Mouse (Mus musculus) ES-CJ7 (cell line): ENCODE results near the gene Ptov1.
"Not testable (repeated sequence)": the region's sequence is repeated elsewhere in the genome, so short reads cannot be mapped to it uniquely, and the experiment has no call there.

Experiments
- DNase-seq: peaks from one replicate; pipeline ENCODE4 v3.0.0; 2011; ENCODE audit warnings: low read depth, low spot score

Gene Ptov1

DNA sequence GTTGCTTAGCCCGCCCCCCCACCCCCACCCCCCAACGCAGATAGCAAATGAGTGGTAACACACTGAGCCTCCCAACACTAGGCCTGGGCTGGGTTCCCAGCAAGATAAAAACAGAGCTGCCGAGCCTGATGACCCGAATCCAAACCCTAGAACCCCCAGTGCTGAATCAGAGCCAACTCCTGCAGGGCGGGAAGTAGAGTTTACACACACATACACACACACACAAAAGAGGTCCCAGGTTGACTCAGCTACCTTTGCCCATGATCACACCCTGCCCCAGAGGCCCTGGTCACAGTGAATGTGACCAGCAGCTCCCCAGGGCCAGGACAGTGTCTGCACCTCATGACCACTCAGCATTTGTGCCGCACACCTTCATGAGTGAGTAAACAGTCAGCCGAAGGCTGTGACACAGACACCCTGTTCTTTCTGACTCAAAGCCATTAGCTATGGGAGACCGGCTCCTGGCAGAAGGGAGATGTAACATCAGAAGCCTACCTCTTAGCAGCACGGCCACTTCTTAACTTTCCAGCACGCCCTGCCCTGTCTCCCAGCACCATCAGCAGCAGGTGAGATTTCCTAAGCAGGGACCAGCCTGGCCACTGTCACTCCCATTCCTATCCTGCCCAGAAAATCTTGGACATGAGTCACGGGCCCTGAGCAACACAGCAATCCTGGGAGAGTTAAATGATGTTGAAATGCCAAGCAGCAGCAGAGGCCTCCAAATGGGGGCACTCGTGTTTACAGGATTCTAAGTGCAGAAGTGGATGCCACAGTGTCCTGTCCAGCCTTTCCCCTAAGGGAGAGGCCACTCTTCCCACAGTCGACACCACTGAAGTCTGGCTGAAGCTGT, 18.9 kb upstream of the Ptov1 start:
- no peak for DNase-seq

DNA sequence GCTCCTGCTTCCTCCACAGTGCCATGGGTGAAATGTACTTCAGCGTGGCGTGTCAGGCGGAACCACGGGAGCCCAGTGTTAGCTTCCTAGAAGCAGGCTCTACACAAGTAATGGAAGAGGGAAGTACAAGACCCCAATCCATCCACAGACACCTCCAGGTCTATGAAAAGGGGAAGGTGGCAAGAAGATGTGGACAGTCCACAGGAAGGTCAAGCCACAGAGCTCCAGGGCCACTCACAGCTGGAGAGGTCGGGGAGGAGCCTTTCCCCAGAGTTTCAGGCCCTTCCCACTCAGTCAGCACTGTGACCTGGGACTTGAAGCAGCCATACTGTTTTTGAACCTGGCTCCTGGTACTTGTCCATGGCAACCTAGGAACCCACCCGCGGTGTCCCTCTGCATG, 17.4 kb upstream of the Ptov1 start:
- no peak for DNase-seq

DNA sequence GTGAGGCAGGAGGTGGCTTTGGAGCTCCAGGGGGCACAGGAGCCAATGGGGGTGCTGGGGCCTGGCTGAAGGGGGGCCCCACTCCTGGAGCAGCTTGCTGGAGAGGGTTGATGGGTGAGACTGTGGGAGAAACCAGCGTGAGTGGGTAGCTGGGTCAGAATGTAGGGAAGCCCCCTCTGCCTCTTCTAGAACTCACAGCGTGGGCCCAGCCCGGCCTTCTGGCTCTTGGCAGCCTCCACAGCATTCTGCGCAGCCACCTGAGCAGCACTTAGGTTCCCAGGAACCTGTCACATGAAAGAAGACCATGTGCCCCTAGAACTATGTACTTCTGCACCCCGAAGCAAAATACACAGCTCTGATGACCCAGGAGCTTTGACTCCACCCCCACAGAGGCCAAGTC, 15.0 kb upstream of the Ptov1 start:
- no peak for DNase-seq

DNA sequence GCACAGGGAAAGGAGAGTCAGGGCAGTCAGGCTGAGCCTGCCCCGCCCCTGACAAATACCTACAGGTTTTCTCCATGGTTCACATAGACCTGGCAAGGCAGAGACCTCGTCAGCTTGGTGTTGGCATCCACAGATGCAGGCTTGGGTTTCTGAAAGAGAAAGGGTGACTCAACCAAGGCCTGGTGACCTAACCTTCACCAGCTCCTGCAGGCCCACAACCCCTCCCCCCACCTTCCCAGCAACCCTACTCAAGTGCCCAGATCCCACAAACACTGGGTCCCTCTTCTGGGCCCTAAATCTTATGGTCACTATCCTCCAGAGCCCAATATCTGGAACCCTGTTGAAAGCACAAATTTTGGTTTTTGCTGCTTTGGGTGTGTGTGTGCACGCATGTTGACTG, 13.4 kb upstream of the Ptov1 start:
- no peak for DNase-seq

DNA sequence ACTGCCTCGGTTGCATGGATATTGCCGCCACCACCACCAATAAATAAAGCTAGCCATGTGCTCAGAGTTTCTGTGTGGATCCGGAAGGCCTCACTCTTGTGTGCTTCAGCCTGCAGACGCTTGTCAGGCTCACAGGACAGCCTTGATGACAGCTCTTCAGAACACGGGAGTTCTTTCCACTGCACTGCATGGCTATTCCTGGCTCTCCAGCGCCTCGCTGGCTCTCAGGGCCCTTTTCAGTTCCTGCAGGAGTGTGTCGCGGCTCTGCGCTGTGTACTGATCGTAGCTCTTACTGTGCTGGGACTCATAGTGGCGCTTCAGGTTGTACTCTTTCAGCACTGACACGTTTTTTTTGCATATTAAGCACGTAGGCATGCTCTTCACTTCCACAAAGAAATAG, 8.2 kb upstream of the Ptov1 start:
- DNase-seq: no peak

DNA sequence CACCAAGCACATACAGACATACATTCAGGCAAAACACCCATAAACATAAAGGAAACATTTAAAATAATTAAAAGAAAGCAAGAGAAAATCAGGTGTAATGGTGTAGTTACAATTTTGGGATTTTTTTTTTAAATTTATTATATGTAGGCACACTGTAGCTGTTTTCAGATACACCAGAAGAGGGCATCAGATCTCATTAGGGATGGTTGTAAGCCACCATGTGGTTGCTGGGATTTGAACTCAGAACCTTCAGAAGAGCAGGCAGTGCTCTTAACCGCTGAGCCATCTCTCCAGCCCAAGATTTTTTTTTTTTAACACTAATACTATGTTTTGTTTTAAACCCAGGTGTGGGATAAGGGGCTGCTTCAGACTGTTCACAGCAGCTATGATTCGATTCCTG, 2.2 kb upstream of the Ptov1 start:
- not testable (repeated sequence) for DNase-seq

DNA sequence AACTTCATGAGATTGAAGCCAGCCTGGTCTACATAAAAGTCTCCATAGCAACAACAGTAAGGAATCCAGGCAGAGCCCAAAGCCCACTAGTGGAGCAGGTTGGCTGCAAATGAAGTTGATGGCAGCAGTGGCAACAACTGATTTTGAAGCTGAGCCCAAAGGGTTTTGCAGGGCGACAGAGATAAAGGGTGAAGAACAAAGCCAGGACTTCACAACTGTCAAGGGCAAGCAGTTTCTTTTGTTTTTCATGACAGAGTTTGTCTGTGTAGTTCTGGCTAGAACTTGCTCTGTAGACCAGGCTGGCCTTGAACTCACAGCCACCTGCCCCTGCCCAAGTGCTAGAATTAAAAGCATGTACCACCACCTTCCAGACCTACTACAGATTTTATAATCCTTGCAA, 1.6 kb upstream of the Ptov1 start:
- DNase-seq: peak; percentile 71

DNA sequence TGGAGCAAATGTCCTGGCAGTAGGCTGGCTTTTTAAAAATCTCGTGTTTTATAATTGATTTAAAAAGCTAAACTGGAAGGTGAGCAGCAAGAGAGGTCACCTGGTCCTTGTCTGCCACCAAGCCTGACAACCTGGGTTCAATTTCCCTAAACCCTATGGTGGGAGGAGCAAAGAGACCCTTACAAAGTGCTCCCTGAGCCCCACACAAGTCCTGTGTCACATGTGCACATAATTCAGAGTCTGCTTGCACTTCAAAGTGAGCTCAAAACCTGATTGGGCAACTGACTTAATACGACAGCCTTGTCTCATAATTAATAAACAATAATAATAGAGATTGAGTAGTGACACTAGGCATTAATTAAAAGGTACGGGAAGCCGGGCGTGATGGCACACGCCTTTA, 1.0 kb upstream of the Ptov1 start:
- DNase-seq: no peak

DNA sequence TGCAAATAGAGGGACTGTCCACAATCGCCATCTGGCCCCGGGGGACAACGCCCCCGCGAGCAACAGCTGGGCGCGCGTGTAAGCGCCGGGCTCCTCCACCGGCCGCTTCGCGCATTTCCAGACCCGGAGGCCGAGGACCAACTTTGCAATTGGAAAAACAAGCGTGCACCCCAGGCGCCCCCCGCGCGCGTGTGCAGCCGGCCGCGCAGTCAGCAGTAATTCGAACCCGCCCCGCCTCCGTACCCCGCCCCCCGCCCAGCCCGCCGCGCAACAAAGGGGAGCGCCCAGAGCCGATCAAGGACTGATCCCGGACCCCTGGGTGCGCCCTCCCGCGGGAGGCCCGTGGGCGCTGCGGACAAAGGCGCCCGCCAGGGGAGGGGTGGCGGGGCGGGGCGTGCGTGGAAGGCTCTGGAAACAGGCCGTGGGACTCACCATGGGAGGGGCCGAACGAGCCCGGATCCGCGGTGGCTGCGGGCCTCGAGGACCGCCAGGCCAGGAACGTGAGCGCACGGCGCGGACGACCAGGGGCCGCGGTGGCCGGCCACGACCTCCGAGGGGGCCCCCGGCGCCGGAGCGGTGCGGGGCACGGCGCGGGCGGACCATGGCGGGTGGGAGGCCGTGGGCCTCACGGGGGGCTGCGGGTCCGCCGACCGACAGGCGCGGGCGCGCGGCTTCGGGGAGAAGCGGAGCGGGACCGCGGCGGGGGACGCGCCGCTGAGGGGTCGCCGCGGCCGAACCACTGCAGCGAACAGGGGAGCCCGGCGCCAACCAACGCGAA, 480 bp downstream of the Ptov1 start:
- DNase-seq: peak; percentile 41

DNA sequence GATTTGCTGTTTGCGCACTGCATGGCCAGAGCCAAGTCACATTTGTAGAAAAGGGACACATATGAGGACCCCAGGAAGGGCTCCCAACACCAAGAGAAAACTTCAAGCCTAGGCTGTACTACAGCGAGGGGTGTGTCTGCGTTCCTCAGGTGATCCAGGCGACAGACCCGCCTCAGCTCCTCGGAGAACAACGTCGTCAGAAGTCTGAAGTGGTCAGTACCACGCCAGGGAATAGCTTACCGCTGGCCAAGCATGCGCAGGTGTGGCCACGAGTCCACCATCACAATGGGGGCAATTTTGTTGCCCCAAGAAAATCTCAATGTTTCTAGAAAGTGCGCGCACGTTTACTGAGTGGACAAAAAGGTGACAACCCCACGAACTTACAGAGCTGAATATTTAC, 1.1 kb downstream of the Ptov1 start:
- DNase-seq: no peak

DNA sequence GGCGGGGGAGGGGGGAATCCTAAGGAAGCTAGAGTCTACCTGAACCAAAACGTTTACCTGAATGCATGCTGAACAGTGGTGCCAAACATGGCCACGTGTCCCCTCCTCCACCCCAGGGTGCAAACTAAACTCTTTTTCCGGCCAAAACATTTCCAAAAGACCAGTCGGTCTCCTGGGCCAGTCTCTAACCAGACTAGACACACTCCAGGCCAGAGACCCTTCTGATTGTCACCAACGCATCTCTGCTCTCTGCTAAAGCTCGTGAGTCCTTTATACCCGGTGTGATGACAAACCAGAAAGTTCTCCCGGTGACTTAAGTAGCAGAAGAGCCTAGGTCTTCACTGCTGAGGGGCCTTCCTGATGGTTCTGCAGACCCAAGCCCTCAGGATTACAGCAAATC, 1.8 kb downstream of the Ptov1 start:
- no peak for DNase-seq

DNA sequence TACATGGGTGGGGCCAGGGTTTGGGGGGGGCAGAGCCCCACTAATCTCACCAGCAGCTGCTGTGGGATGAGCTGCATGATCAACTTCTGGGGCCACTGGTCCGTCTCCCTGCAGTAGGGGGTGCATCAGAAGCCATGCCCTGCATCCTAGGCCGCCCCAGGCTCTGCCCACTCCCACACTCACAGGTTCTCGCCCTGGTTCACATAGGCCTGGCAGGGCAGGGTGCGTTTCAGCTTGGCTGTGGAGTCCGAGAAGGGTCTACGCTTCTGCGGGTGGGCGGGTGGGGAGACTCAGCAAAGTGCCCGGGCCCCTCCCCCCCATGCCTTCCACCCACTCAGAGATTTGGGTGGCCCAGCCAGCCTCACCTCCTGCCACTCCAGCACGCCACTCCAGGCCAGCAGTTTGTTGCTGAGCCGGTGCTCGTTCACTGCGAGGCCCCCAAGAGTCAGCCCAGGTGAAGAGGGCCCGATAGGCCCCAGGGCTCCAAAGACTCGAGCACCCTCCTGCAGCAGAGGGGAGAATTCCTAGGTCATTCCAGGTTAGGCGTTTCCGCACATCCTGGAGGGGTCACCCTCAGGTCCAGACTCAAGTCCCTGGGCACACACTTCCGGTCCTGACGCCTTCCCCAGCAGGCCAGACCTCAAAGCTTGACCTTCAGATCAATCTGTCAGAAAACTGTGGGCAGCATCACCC, 2.4 kb downstream of the Ptov1 start:
- DNase-seq: no peak

DNA sequence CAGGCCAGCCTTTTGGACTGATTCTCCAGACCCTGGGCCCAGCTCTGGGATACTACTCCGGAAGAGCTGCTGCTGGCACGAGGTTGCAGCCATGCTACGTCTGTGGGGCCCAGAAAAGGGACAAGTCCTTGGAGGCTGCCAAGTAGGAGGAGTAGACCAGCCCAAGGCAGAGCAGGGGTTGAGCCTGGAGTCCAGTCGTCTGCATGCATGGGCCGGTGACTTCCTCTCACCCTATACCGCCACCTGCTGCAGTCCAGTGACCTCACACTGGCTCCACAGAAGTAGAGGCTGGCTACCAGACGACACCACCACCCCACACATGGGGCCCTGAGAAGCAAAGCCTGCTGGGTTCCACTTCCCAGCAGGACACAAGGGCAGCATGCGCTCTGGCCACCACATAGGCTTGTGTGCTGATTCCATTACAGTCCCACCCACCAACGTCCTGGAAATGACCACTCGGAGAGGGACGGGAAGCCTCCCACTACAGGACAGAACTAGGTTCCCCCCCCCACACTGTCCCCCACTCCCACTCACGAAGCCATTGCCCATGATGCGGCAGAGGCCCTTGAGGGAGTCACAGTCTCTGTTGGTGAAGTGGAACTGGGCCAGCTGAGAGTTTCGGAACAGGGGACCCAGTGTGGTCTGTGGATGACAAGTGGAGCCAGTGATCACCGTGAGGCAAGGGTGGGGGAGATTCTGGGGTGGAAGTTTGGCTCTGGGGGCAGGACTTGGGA, 3.1 kb downstream of the Ptov1 start:
- no peak for DNase-seq

DNA sequence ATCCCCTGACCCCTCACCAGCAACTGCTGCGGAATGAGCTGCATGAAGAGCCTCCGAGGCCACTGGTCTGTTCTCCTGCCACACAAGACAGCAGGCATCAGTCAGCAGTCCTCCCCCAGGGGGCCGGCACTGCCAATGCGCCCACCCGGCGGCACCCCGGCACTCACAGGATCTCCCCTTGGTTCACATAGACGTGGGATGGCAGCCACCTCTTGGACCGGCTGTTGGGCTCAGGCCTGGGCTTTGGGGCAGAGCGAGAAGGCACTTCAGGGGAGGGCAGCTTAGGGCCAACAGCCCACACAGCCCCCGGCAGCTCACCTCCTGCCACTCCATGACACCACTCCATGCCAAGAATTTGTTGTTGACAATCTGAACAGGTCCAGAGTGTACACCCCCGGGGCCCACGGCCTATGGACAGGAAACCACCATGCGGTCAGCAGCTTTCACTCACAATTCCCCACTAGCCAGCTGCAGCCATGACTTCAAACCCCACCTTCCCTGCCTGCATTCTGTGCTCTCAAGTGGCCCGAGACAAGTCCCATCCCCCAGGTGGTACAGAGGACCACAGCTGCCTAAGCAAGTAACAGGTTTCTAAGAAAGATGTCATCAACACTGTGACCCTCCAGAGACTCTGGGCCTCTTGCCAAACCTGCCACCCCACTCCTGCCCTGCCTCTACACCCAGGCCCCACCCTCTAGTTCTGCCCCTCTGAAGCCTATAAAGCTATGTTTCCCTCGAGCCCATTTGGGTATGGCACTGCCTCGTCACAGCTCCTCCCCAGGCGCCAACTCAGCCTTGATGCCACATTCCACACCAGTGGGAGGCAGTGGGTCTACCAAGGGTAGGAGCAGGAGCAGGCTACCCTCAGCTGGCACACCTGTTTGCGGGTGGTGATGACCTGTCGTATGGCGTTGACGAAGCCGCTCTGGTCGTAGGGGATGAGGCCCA, 4.7 kb downstream of the Ptov1 start:
- DNase-seq: no peak

DNA sequence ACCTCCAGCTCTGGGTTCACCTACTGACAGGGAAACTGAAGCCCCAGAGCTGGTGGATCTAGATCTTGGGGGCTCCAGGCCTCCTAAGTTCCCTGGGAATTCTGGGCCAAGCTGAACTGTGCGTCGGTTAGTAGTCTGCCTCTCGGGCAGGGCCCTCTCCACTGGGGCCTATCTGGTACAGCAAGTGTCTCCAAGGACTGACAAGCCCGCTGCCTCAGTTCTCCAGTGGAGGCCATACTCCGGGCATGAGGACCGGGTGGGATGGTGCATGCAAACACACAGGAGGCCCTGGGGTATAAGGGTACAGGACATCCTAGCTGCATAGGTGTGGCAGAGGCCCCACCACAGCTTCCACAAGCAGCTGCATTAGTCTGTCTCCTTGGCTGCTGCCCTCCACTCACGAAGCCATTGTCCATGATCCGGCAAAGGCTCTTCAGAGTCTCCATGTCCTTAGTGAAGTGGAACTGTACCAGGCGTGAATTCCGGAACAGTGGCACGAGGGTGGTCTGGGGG, 5.5 kb downstream of the Ptov1 start:
- DNase-seq: no peak

DNA sequence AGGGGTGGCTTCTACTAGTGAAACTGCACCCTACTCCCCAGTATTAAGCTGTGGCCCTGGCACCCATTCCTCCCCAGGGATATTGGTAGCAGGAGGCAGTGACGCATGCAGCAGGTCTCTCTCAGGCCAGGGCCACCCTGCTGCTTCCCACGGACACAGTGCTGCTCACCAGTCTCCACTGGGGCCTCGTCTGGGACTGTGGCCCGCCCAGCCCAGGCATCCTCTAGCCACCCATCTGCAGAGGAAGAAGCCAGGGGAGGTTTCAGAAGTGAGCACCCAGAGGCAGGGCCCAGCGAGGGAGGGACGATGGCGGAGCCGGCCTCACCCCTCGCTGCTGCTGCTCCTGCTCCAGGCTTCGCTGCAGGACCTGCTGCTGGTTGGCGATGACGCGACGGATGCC, 6.4 kb downstream of the Ptov1 start:
- no peak for DNase-seq

DNA sequence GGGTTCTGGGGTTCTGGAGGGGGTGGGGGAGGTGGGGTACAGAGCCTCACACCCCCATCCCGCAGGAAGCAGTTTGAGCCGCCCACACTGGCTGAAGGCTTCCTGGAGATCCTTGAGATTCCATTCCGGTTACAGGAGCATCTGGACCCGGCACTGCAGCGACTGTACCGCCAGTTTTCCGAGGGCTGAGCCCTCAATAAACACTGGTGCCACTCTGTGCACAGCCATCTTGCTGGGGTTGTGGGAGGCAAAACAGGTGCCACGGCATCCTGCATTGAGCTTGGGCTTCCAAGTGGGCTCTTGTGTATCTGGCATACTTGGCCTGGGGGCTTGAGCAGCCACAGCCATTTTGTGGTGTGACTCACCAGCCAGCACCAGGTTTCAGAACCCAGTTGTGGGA, 7.2 kb downstream of the Ptov1 start:
- no peak for DNase-seq

DNA sequence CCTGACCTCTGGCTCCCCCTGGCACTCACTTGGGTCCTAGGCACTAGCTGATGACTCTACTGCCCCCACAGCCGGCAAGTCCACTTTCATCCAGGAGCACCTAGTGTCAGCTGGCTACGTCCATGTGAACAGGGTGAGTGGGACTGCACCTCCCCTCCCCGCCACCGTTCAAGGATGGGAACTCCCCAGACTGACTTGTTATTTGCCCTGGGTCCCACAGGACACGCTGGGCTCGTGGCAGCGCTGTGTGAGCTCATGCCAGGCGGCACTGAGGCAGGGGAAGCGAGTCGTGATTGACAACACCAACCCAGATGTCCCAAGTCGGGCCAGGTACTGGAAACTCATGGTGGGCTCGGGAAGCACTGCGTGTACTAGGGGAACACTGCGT, 8.2 kb downstream of the Ptov1 start:
- no peak for DNase-seq

DNA sequence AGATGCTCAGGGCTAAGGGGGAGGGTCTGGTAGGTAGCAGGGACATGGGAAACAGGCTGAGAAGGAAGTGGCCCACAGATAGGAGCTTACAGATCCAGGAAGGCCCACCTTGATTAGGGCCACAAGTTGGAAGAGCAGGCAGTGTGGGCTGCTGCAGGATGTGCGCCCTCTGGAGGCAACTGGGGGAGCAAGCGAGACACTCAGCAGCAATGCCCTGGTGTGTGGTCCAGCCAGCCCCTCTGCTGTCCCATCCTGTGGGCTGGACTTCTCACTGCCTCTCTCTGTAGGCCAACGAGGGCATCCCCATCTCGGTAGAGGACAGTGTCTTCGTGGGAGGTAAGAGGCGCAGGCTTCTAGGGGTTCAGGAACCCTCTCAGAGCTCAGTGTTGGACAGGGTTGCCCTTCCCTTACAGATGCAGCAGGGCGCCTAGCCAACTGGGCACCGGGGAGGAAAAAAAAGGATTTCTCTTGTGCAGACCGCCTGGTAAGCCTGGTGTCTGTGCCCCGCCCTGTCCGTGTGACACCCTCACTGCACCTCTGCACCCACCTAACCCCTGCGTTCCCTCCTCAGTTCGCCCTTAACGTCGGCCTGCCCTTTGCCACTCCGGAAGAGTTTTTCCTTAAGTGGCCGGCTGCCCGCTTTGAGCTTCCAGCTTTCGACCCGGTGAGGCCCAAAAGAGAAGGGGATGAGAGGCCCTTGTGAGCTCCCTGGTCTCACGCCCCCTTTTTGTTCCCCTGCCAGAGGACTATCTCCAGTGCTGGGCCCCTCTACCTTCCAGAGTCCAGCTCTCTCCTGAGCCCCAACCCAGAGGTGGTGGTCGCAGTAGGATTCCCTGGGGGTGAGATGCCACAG, 8.8 kb downstream of the Ptov1 start:
- peak; percentile 69 for DNase-seq

DNA sequence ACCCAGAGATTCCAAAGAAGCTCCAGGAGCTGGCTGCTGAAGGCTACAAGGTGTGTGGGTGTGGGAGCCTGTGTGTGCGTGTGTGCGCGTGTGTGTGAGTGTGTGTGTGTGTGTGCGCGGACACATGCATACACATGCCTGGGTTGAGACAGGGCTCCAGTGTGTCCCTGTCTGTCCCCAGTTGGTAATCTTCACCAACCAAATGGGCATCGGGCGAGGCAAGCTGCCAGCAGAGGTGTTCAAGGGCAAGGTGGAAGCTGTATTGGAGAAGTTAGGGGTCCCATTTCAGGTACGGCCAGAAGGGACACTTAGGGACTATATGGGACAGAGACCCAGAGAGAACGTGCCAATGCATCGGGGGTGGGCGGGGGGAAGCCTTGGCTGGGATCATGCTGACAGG, 9.7 kb downstream of the Ptov1 start:
- DNase-seq: no peak
